Mouse (Mus musculus) right cerebral cortex, adult 2 months (tissue): ENCODE results near the gene Gm18596.
"Not testable (repeated sequence)": the region's sequence is repeated elsewhere in the genome, so short reads cannot be mapped to it uniquely, and the experiment has no call there.

Source experiments
- DNase-seq, 2 experiments: peaks; one replicate each; pipeline ENCODE4 v3.0.0; 2021 to 2022; ENCODE audit warnings: low spot score in 2 of 2

The Gm18596 gene

DNA sequence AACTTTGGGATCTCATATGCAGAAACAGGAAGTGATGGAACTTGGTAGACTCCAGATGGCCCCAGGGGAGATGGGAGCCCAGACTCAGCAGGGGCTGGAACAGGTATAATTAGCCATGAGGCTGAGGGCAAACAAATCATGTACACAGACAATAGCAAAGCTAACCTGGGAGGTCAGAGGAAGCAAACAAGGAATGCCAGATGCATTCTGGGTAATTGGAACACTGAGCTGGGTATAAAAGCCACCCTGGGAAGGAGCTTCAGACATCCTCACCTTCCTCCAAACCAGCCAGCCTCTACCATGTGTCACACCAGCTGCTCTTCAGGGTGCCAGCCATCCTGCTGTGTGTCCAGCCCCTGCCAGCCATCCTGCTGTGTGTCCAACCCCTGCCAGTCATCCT is 31.3 kb downstream of the Gm18596 start, which contains the start of gene Gm10024:
Gene Gm10024 (plus strand): TSS at position 301 of the 400 bp plus-strand sequence.
- DNase-seq, result not testable (repeated sequence)

DNA sequence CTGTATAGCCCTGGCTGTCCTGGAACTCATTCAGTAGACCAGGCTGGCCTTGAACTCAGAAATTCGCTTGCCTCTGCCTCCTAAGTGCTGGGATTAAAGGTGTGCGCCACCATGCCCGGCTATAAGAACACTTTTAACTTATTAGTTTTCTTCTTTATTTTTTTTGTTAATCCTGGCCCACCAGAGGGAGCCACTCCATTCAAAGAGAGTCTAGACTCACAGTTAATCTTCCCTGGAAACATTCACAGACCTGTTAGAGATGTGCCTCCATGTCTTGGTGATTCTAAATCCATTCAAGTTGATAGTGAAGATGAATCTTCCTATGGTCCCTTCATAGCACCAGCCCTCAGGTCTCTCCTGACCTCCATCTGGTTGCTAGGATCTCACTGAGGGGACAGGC is 32.6 kb downstream of the Gm18596 start:
- DNase-seq, result no peak

DNA sequence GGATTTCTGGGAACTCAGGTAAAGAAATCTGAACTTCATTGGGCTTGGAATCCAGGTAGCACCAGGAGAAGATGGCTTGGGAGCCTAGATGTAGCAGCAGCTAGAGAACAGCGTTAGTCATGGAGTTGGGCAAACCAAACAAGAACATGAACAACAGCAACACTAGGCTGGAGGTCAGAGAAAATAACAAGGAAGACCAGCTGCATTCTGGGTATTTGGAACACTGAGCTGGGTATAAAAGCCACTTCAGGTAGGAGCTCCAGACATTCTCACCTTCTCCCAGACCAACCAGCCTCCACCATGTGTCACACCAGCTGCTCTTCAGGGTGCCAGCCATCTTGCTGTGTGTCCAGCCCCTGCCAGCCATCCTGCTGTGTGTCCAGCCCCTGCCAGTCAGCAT is 36.1 kb downstream of the Gm18596 start, which contains the start of gene Gm10272:
Gene Gm10272 (plus strand): TSS at position 301 of the 400 bp plus-strand sequence.
- no peak for DNase-seq

DNA sequence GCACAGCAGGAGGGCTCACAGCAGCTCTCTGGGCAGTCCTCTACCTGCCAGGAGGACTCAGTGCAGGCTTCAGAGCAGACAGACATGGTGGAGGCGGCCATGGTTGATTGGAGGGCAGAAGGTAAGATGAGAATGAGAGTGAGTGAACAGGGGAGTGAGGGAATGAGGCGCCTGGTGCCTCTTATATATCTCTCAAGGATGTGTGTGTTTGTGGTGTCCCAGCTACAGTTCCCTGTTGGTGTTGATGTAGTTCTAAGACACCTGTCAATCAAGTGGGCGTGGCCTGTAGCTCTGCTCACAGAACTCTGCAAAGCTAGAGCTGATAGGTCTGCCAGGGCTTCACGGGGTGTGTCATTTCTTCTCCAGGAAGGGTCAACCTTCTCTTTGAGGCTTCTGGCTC is 45.3 kb downstream of the Gm18596 start, which contains the start of gene Gm9508:
Gene Gm9508 (minus strand): TSS at position 101 of the 400 bp plus-strand sequence.
- DNase-seq, result no peak
